Comparison of ENCODE assay signal across 11 mouse cellular contexts in genomic region chr12:110372986-110373385, GRCm38 (mm10).
DNase-seq lines count a peak whose midpoint lies in the region; ATAC-seq and TF ChIP-seq lines count a peak whose summit lies in the region.
"Had no signal": no experiment of that assay in that cellular context is flagged by ENCODE, and none has a peak within 500 bp of the region (broad histone marks: within the 10 kb centered on the region; RNA-seq: fewer than 3 reads in every experiment).

No protein-coding gene starts in this region.

- WGBS in embryonic facial prominence, embryonic 12.5 days: 50% methylated on average over 9 of the region's 9 CpGs
- WGBS in hindbrain, postnatal 0 days: 38% methylated on average over 9 of the region's 9 CpGs
- 49% methylated on average over 9 of the region's 9 CpGs for WGBS in midbrain, embryonic 15.5 days

- ATAC-seq in embryonic facial prominence, embryonic 12.5 days (ENCODE audit: insufficient number of reproducible peaks, insufficient read depth, low FRiP score, low TSS enrichment): no peak
- ATAC-seq in hindbrain, postnatal 0 days: peak; percentile 13; the same call in 1 of the 2 replicates
- ATAC-seq in midbrain, embryonic 15.5 days (replicated peaks): 0 out of 2 replicates have a peak, but pooled peaks have one; percentile 31

- H3K27me3 ChIP-seq in embryonic facial prominence, embryonic 12.5 days: peaks cover 32% of the 10 kb centered on the region
- peaks cover 9% of the 10 kb centered on the region; the same call in 1 of the 2 replicates for H3K27me3 ChIP-seq in hindbrain, postnatal 0 days (ENCODE audit: insufficient read depth, low read length)
- peaks cover 18% of the 10 kb centered on the region for H3K27me3 ChIP-seq in midbrain, embryonic 15.5 days (replicated peaks)

- no peak overlapping the region for H3K4me3 ChIP-seq in embryonic facial prominence, embryonic 12.5 days
- H3K4me3 ChIP-seq in hindbrain, postnatal 0 days (ENCODE audit: low read length): no peak overlapping the region
- H3K4me3 ChIP-seq in midbrain, embryonic 15.5 days: peak overlapping the region; percentile 21; the same call in 1 of the 2 replicates
- H3K4me3 ChIP-seq: erythroblast, embryonic 14.5 days had no signal

- no peaks in the 10 kb centered on the region for H3K36me3 ChIP-seq in embryonic facial prominence, embryonic 12.5 days
- no peaks in the 10 kb centered on the region for H3K36me3 ChIP-seq in hindbrain, postnatal 0 days (ENCODE audit: insufficient read depth, low read length)
- no peaks in the 10 kb centered on the region for H3K36me3 ChIP-seq in midbrain, embryonic 15.5 days (replicated peaks)
- H3K36me3 ChIP-seq: G1E had no signal

- H3K4me1 ChIP-seq in embryonic facial prominence, embryonic 12.5 days: peaks cover 5% of the 10 kb centered on the region; the same call in 1 of the 2 replicates
- H3K4me1 ChIP-seq in hindbrain, postnatal 0 days (ENCODE audit: insufficient read depth, low read length): peaks cover 6% of the 10 kb centered on the region; the same call in 1 of the 2 replicates
- H3K4me1 ChIP-seq in midbrain, embryonic 15.5 days: peaks cover 30% of the 10 kb centered on the region

- H3K9me3 ChIP-seq in embryonic facial prominence, embryonic 12.5 days: no peaks in the 10 kb centered on the region
- H3K9me3 ChIP-seq in hindbrain, postnatal 0 days (ENCODE audit: low read length): no peaks in the 10 kb centered on the region
- H3K9me3 ChIP-seq in midbrain, embryonic 15.5 days: no peaks in the 10 kb centered on the region

- peak; percentile 14 for DNase-seq in embryo, embryonic 10.5 days (ENCODE audit: low spot score)
- DNase-seq in embryo, embryonic 9.5 days (ENCODE audit: extremely low spot score): no peak
- DNase-seq in hindbrain, postnatal 0 days (ENCODE audit: low spot score): no peak
- DNase-seq in adrenal gland, postnatal 25 days: no peak
- DNase-seq in spleen, postnatal 10 days (ENCODE audit: low spot score in 2 of 2): no peak
- no peak for DNase-seq in cerebellum, adult 9-10 months

- H3K4me2 ChIP-seq in embryonic facial prominence, embryonic 12.5 days (replicated peaks): peak overlapping the region; percentile 19; the same call in 1 of the 2 replicates
- H3K4me2 ChIP-seq in hindbrain, postnatal 0 days (ENCODE audit: low read depth, low read length): peak overlapping the region; percentile 37
- peak overlapping the region; percentile 46 for H3K4me2 ChIP-seq in midbrain, embryonic 15.5 days

- H3K9ac ChIP-seq in embryonic facial prominence, embryonic 12.5 days: no peak overlapping the region
- H3K9ac ChIP-seq in hindbrain, postnatal 0 days (replicated peaks; ENCODE audit: low read length): no peak overlapping the region
- H3K9ac ChIP-seq in midbrain, embryonic 15.5 days: no peak overlapping the region

- no peak for TF ChIP-seq CTCF in hindbrain, postnatal 0 days (IDR thresholded peaks at IDR 0.05; ENCODE audit: low read depth)

- no peak overlapping the region for H3K27ac ChIP-seq in embryonic facial prominence, embryonic 12.5 days
- H3K27ac ChIP-seq in hindbrain, postnatal 0 days: no peak overlapping the region
- no peak overlapping the region for H3K27ac ChIP-seq in midbrain, embryonic 15.5 days
- H3K27ac ChIP-seq: left cerebral cortex, adult 2 months had no signal
